ENCODE assay signal across 41 mouse cellular contexts in the genomic region with DNA sequence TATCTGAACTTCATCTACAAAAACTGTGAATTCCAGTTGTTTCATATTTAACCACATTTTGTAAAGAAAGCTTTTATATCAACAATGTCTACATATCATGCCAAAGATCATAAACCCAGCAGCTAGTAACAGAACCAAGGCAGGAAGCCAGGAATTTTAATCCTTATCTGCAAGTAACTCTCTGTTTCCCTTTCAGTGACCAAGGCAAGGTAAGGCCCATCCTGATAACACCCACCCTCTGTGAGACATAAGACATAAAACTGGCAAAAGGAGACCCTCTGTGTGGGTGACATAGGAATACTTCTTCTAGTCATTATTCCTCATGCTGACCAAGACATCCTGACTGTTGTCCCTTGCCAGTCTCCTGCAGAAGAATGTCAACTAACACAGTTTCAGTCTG. TPM values are rescaled to one million over a fixed set of nuclear protein-coding genes. Genes with fewer than 3 reads are reported as not detected.
"Had no signal": no experiment of that assay in that cellular context is flagged by ENCODE, and none has a peak within 500 bp of the region (broad histone marks: within the 10 kb centered on the region; RNA-seq: fewer than 3 reads in every experiment).

No protein-coding gene starts in this region.

- DNase-seq: gastrocnemius, postnatal 14 days; gastrocnemius, postnatal 36 days; heart, adult 18-20 months; heart, postnatal 10 days; heart, postnatal 4 days; kidney, adult 18-20 months; kidney, adult 8-10 months; kidney, postnatal 10 days; kidney, postnatal 25 days; kidney, postnatal 4 days; layer of hippocampus, postnatal 36 days; left cerebral cortex, postnatal 4 days had no signal

- H3K9ac ChIP-seq: heart, embryonic 12.5 days; hindbrain, embryonic 12.5 days; hindbrain, embryonic 14.5 days; intestine, embryonic 15.5 days; limb, embryonic 13.5 days; limb, embryonic 15.5 days; liver, embryonic 12.5 days; liver, embryonic 14.5 days had no signal

- H3K36me3 ChIP-seq: heart, embryonic 10.5 days; heart, embryonic 12.5 days; hindbrain, embryonic 10.5 days; hindbrain, embryonic 12.5 days; intestine, embryonic 15.5 days; limb, embryonic 13.5 days; limb, embryonic 15.5 days; liver, embryonic 12.5 days had no signal

- ATAC-seq: hindbrain, embryonic 16.5 days; inflammation-experienced regulatory T-cells, adult 6 months; intestine, embryonic 15.5 days; intestine, postnatal 0 days; liver, embryonic 12.5 days had no signal

- H3K9me3 ChIP-seq: heart, embryonic 10.5 days; heart, embryonic 12.5 days; hindbrain, embryonic 10.5 days; hindbrain, embryonic 12.5 days; intestine, embryonic 15.5 days; limb, embryonic 13.5 days; limb, embryonic 15.5 days; liver, embryonic 12.5 days had no signal

- H3K4me3 ChIP-seq: heart, embryonic 10.5 days; heart, embryonic 12.5 days; hindbrain, embryonic 10.5 days; hindbrain, embryonic 12.5 days; intestine, embryonic 15.5 days; layer of hippocampus, adult 2 months; limb, embryonic 13.5 days; limb, embryonic 15.5 days; liver, embryonic 12.5 days had no signal

- H3K27me3 ChIP-seq: heart, embryonic 12.5 days; hindbrain, embryonic 12.5 days; intestine, embryonic 15.5 days; limb, embryonic 13.5 days; limb, embryonic 15.5 days; liver, embryonic 12.5 days had no signal

- H3K4me1 ChIP-seq: heart, embryonic 10.5 days; heart, embryonic 12.5 days; hindbrain, embryonic 10.5 days; hindbrain, embryonic 12.5 days; intestine, embryonic 15.5 days; limb, embryonic 13.5 days; limb, embryonic 15.5 days; liver, embryonic 12.5 days had no signal

- H3K4me2 ChIP-seq: heart, embryonic 12.5 days; hindbrain, embryonic 12.5 days; hindbrain, embryonic 14.5 days; intestine, embryonic 15.5 days; limb, embryonic 13.5 days; limb, embryonic 15.5 days; liver, embryonic 12.5 days had no signal

- H3K27ac ChIP-seq: heart, embryonic 10.5 days; hindbrain, embryonic 10.5 days; hindbrain, embryonic 12.5 days; hindbrain, embryonic 14.5 days; intestine, embryonic 15.5 days; layer of hippocampus, adult 2 months; limb, embryonic 13.5 days; limb, embryonic 15.5 days; liver, embryonic 12.5 days; liver, embryonic 14.5 days had no signal

RNA-seq across cellular contexts. Expression of gene Cxcl15, which starts 10.2 kb away (rescaled TPM):
- total RNA-seq: gastrocnemius, adult 18-20 months; gastrocnemius, adult 8-10 months; gastrocnemius, postnatal 14 days; gastrocnemius, postnatal 36 days; heart, adult 8-10 months; heart, postnatal 10 days; heart, postnatal 25 days; heart, postnatal 4 days; layer of hippocampus, adult 2 months; layer of hippocampus, postnatal 14 days; layer of hippocampus, postnatal 36 days; left cerebral cortex, adult 18-20 months; left cerebral cortex, adult 8-10 months; left cerebral cortex, postnatal 10 days; left cerebral cortex, postnatal 25 days; left cerebral cortex, postnatal 4 days; liver, adult 2 months had no signal
- polyA plus RNA-seq: gonadal fat pad, adult 2 months; heart, embryonic 12.5 days; heart, embryonic 14.5 days; hindbrain, embryonic 10.5 days; hindbrain, embryonic 12.5 days; hindbrain, embryonic 14.5 days; hindbrain, embryonic 16.5 days; inflammation-experienced regulatory T-cells, adult 6 months; kidney, embryonic 14.5 days; limb, embryonic 11.5 days; liver, adult 2 months; liver, embryonic 12.5 days; liver, embryonic 14.5 days had no signal

RNA-seq across cellular contexts. Expression of gene Cxcl3, which starts 18.7 kb away (rescaled TPM):
- total RNA-seq: gastrocnemius, adult 18-20 months; gastrocnemius, adult 8-10 months; gastrocnemius, postnatal 14 days; gastrocnemius, postnatal 36 days; heart, adult 18-20 months; heart, adult 8-10 months; heart, postnatal 10 days; heart, postnatal 25 days; heart, postnatal 4 days; layer of hippocampus, adult 2 months; layer of hippocampus, postnatal 14 days; layer of hippocampus, postnatal 36 days; left cerebral cortex, adult 18-20 months; left cerebral cortex, adult 8-10 months; left cerebral cortex, postnatal 10 days; left cerebral cortex, postnatal 25 days; left cerebral cortex, postnatal 4 days; liver, adult 2 months had no signal
- polyA plus RNA-seq: heart, embryonic 12.5 days; heart, embryonic 14.5 days; hindbrain, embryonic 10.5 days; hindbrain, embryonic 12.5 days; hindbrain, embryonic 14.5 days; intestine, postnatal 0 days; kidney, embryonic 14.5 days; kidney, embryonic 16.5 days; liver, adult 2 months; liver, embryonic 12.5 days had no signal

RNA-seq across cellular contexts. Expression of gene Pf4, which starts 32.3 kb away (rescaled TPM):
- polyA plus RNA-seq: inflammation-experienced regulatory T-cells, adult 6 months had no signal

RNA-seq across cellular contexts. Expression of gene Ppbp, which starts 36.3 kb away (rescaled TPM):
- total RNA-seq: layer of hippocampus, postnatal 14 days; layer of hippocampus, postnatal 36 days; left cerebral cortex, postnatal 10 days had no signal

RNA-seq across cellular contexts. Expression of gene Cxcl5, which starts 45.4 kb away (rescaled TPM):
- total RNA-seq: gastrocnemius, adult 18-20 months; gastrocnemius, adult 8-10 months; gastrocnemius, postnatal 14 days; gastrocnemius, postnatal 36 days; heart, postnatal 10 days; heart, postnatal 4 days; layer of hippocampus, postnatal 36 days; left cerebral cortex, postnatal 10 days; left cerebral cortex, postnatal 25 days; left cerebral cortex, postnatal 4 days had no signal
- polyA plus RNA-seq: heart, embryonic 12.5 days; heart, embryonic 14.5 days; hindbrain, embryonic 10.5 days; inflammation-experienced regulatory T-cells, adult 6 months; kidney, embryonic 16.5 days had no signal
